Mouse (Mus musculus): Measurements from ENCODE around the gene Gm28048. TPM values are rescaled to one million over a fixed set of nuclear protein-coding genes. Genes with fewer than 3 reads are reported as not detected.

The Gm28048 gene
- total and polyA plus RNA-seq, 2 experiments: 13.0 TPM; not detected in 1

- Histone ChIP-seq H3K27me3 (ENCODE audit: control insufficient read depth, insufficient read depth, low read length) (no peaks in the 10 kb centered on the region), H3K36me3 (ENCODE audit: control insufficient read depth, insufficient read depth, low read length) (no peaks in the 10 kb centered on the region), H3K4me3 (ENCODE audit: insufficient read depth, low read depth, low read length) (no peak overlapping the region), H3K79me2 (ENCODE audit: control insufficient read depth, insufficient read depth, low read length) (no peaks in the 10 kb centered on the region), H3K4me1 (ENCODE audit: control insufficient read depth, insufficient read depth, low read length) (no peaks in the 10 kb centered on the region; the same call in 1 of the 2 replicates), H3K9ac (ENCODE audit: low read depth, low read length) (no peak overlapping the region), H3K27ac (replicated peaks; ENCODE audit: insufficient read depth, low read depth, low read length) (no peak overlapping the region)
- DNase-seq (ENCODE audit: extremely low read depth, low read depth, low spot score): no peak
- 61% methylated on average over 9 of the region's 9 CpGs for WGBS
- TF ChIP-seq CTCF (IDR thresholded peaks at IDR 0.05; ENCODE audit: low read depth, low read length) (no peak), POLR2A (IDR thresholded peaks at IDR 0.05; ENCODE audit: extremely low read depth, insufficient read depth, low read length) (no peak)
Measured at GRCm38 (mm10) chr11:22824049-22824705, 157.7 kb downstream of the Gm28048 start.

DNA sequence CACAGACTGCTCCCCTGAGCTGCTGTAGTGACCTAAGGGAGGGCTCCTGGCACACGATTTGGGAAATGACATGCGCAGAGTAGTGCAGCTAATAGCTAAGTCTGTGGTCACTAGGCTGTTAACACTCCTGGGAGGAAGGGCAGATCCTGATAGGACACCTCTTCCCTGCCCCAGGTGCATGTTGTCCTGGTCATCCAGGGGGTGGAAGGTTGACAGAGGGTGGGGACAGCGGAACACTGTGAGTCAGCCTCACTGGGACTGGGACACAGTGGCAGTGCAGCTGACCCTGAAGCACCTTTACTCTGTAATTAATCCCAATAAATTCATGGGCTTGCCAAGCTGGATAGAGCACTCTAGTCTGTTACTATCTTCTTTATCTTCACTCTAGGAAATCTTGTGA is 160.6 kb downstream of the Gm28048 start:
- Histone ChIP-seq H3K4me3 (ENCODE audit: insufficient read depth, low read depth, low read length) (no peak overlapping the region), H3K36me3 (ENCODE audit: control insufficient read depth, insufficient read depth, low read length) (no peaks in the 10 kb centered on the region), H3K27ac (replicated peaks; ENCODE audit: insufficient read depth, low read depth, low read length) (no peak overlapping the region), H3K79me2 (ENCODE audit: control insufficient read depth, insufficient read depth, low read length) (no peaks in the 10 kb centered on the region), H3K27me3 (ENCODE audit: control insufficient read depth, insufficient read depth, low read length) (no peaks in the 10 kb centered on the region), H3K9ac (ENCODE audit: low read depth, low read length) (no peak overlapping the region), H3K4me1 (ENCODE audit: control insufficient read depth, insufficient read depth, low read length) (no peaks in the 10 kb centered on the region; the same call in 1 of the 2 replicates)
- no peak for DNase-seq (ENCODE audit: extremely low read depth, low read depth, low spot score)
- no peak for TF ChIP-seq POLR2A (IDR thresholded peaks at IDR 0.05; ENCODE audit: extremely low read depth, insufficient read depth, low read length)
- no peak for TF ChIP-seq CTCF (IDR thresholded peaks at IDR 0.05; ENCODE audit: low read depth, low read length)
- 77% methylated on average over 3 of the region's 3 CpGs for whole genome bisulfite sequencing

DNA sequence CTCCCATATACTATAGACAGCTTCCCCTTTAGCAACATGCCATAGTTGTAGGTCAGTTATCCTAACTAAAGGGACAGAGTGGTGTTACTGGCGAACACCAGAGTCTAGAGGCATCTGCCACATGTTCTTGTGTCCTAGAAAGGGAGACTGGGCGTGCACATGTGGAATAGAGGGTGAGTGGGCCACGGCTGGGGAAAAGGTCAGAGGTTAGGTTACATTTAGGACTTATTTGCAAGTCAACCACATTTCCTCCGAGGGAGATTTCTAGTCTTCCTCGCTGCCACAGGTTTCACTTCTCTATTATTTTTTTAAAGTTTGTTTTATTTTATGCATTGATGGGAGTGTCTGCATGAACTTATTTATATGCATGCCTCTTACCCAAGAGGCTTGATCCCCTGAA is 163.5 kb downstream of the Gm28048 start:
- DNase-seq (ENCODE audit: extremely low read depth, low read depth, low spot score): no peak
- Histone ChIP-seq H3K4me1 (ENCODE audit: control insufficient read depth, insufficient read depth, low read length) (peaks cover 6% of the 10 kb centered on the region; the same call in 1 of the 2 replicates), H3K9ac (ENCODE audit: low read depth, low read length) (no peak overlapping the region), H3K27me3 (ENCODE audit: control insufficient read depth, insufficient read depth, low read length) (no peaks in the 10 kb centered on the region), H3K4me3 (ENCODE audit: insufficient read depth, low read depth, low read length) (no peak overlapping the region), H3K79me2 (ENCODE audit: control insufficient read depth, insufficient read depth, low read length) (no peaks in the 10 kb centered on the region), H3K36me3 (ENCODE audit: control insufficient read depth, insufficient read depth, low read length) (no peaks in the 10 kb centered on the region), H3K27ac (replicated peaks; ENCODE audit: insufficient read depth, low read depth, low read length) (no peak overlapping the region)
- no peak for TF ChIP-seq POLR2A (IDR thresholded peaks at IDR 0.05; ENCODE audit: extremely low read depth, insufficient read depth, low read length)
- no peak for TF ChIP-seq CTCF (IDR thresholded peaks at IDR 0.05; ENCODE audit: low read depth, low read length)
- 74% methylated on average over 5 of the region's 5 CpGs for WGBS

DNA sequence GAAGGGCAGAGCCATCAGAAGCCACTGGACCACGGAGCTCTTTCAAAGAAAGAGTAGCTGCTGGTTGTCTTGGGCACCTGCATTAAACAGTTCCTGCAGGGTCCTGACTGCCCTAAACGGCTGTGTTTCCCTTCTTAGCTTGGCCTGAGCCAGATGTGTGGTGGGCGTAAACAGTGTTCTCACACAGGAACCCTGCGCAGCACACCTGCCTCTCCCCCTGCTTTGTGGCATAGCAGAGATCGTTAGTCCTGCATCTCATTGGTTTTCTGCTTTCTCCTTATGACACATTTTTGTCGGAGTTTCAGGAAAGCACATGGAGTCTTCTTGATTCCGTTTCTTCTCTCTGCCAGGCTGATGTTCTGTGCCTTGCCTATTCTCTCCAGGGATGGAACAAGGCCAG is 166.0 kb downstream of the Gm28048 start:
- no peak overlapping the region for H3K4me3 ChIP-seq (ENCODE audit: insufficient read depth, low read depth, low read length)
- no peak overlapping the region for H3K27ac ChIP-seq (replicated peaks; ENCODE audit: insufficient read depth, low read depth, low read length)
- peaks cover 6% of the 10 kb centered on the region; the same call in 1 of the 2 replicates for H3K4me1 ChIP-seq (ENCODE audit: control insufficient read depth, insufficient read depth, low read length)
- TF ChIP-seq CTCF (IDR thresholded peaks at IDR 0.05; ENCODE audit: low read depth, low read length) (no peak), POLR2A (IDR thresholded peaks at IDR 0.05; ENCODE audit: extremely low read depth, insufficient read depth, low read length) (no peak)
- 93% methylated on average over 7 of the region's 7 CpGs for WGBS
- no peaks in the 10 kb centered on the region for H3K36me3 ChIP-seq (ENCODE audit: control insufficient read depth, insufficient read depth, low read length)
- H3K79me2 ChIP-seq (ENCODE audit: control insufficient read depth, insufficient read depth, low read length): no peaks in the 10 kb centered on the region
- no peak overlapping the region for H3K9ac ChIP-seq (ENCODE audit: low read depth, low read length)
- DNase-seq (ENCODE audit: extremely low read depth, low read depth, low spot score): no peak
- no peaks in the 10 kb centered on the region for H3K27me3 ChIP-seq (ENCODE audit: control insufficient read depth, insufficient read depth, low read length)

- Histone ChIP-seq H3K27me3 (ENCODE audit: control insufficient read depth, insufficient read depth, low read length) (no peaks in the 10 kb centered on the region), H3K27ac (replicated peaks; ENCODE audit: insufficient read depth, low read depth, low read length) (no peak overlapping the region), H3K79me2 (ENCODE audit: control insufficient read depth, insufficient read depth, low read length) (no peaks in the 10 kb centered on the region), H3K9ac (ENCODE audit: low read depth, low read length) (no peak overlapping the region), H3K36me3 (ENCODE audit: control insufficient read depth, insufficient read depth, low read length) (no peaks in the 10 kb centered on the region), H3K4me1 (ENCODE audit: control insufficient read depth, insufficient read depth, low read length) (peaks cover 6% of the 10 kb centered on the region; the same call in 1 of the 2 replicates), H3K4me3 (ENCODE audit: insufficient read depth, low read depth, low read length) (no peak overlapping the region)
- peak; percentile 13 for DNase-seq (ENCODE audit: extremely low read depth, low read depth, low spot score)
- TF ChIP-seq POLR2A (IDR thresholded peaks at IDR 0.05; ENCODE audit: extremely low read depth, insufficient read depth, low read length) (no peak), CTCF (IDR thresholded peaks at IDR 0.05; ENCODE audit: low read depth, low read length) (no peak)
Measured at GRCm38 (mm10) chr11:22815143-22815542, 166.7 kb downstream of the Gm28048 start.
